Mouse (Mus musculus) spleen, adult 18-20 months (tissue): ENCODE data around the gene Zfp62.

Experiments
- DNase-seq, 2 experiments: peaks; one replicate each; pipeline ENCODE4 v3.0.0; 2022; ENCODE audit warnings: mixed read lengths in 2 of 2

Zfp62 gene

DNA sequence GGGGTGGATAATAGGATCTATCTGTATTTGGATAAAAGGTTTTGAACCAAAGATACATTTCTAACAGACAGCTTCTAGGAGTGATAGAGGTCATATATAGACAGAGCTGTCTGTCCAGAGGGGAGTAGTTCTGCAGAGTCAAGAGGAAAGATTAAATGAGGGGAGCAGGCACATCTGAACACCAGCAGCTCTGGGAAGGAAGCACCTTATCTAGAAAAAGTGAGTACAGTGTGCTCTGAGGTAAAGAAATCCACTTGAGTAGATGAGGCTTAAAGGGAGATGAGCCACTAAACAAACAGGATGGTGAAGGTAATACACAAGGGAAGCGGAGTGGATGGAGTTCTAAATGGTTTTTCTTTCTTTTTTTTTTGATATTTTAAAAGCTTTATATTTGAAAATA lies 4.4 kb downstream of the Zfp62 start:
- no peak for DNase-seq

GRCm38 (mm10) chr11:49212577-49212976 lies 9.5 kb downstream of the Zfp62 start:
- DNase-seq: no peak

- DNase-seq: no peak
Observed at GRCm38 (mm10) chr11:49213505-49213904, 10.4 kb downstream of the Zfp62 start.

DNA sequence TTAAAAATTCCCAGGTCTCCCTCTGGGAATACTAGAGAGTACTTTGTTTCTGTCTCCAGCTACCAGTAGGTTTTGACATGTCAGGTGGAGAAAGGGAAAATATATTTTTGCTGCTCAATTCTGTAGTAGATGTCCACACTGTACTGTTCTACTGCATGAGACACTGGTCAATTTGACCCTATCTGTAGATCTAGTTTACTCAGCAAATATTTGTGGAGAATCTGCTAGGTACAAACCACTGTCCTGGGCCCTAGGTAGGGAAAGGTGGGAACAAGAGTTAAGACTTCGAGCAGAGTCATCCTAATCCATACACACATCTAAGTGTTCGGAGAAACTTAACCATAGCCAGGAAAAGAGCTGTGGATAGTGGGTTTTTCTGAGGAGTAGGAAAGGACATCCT lies 16.2 kb downstream of the Zfp62 start:
- no peak for DNase-seq

GRCm38 (mm10) chr11:49224455-49224854 lies 21.4 kb downstream of the Zfp62 start:
- DNase-seq: no peak

DNA sequence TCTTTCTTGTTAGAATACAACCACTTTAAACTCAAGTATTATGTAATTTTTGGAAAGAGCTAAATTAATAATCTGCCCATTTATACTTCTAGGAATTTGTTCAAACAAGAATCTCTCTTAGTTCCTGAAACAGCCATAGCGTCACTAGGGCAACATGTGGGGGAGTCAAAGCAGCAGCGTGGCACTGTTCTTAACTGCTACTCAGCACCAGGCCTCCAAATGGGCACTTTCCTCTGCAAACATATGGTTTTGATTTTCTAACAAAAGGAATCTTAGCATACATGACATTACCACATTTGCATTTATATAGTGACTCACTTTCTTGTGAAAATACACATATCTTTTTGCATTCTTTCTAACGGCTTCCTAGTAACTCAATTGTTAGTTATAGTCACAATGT lies 29.7 kb downstream of the Zfp62 start:
- DNase-seq: no peak

DNA sequence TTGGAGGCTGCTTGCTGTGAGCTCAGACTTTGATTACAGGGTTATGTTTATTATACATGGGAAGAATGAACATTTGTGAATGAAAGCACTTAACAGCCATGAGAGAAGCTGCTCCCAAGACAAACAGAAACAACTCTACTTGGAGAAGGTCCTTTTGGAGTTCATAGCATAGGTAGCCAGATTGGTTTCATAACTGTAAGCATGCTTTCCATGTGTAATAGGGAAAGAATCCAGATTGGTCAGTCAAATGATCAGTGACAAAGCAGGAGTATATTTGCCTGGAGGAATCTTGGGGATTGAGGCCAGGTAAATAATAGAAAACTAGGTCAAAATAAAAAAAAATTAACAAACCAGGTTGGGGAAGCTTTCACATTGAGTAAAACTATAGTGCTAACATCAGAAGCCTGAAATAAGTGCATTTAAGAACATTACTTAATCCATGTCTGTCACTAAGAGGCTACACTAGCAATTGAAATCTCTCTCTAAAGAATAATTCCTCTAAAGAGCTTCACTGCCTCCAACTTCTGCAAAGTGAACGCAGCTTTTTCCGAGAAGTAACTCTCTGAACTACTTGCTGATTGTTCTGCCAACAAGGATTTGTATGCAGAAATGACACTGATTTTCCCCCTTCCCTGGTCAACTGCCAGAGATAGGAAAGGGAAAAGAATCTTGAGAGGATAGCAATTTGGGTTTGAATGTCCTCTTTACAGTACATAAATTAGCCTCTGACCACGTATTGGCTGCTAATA lies 32.5 kb downstream of the Zfp62 start:
- DNase-seq: no peak

GRCm38 (mm10) chr11:49236891-49237290 lies 33.8 kb downstream of the Zfp62 start:
- no peak for DNase-seq

- no peak for DNase-seq
Observed at GRCm38 (mm10) chr11:49237532-49237931, 34.4 kb downstream of the Zfp62 start.

DNA sequence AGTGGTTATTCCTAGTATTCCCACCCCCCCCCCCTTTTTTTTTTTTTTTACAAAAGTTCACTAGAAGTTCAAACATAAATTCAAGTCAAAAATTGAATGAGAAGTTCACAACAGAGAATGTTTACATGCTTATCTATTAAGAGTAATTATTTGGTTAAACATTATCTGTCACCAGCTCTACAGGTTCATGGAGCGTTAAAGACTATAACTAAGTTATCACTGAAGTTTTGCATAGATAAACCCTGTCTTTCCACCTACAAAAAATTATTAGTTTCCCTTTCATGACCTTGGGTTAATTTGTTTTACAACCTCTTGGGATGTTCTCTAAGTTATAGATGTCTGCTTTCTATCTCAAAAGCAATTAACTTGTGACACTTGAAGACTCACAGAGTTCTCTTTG lies 37.2 kb downstream of the Zfp62 start:
- no peak for DNase-seq

- DNase-seq: no peak
Observed at GRCm38 (mm10) chr11:49240874-49241273, 37.8 kb downstream of the Zfp62 start.

DNA sequence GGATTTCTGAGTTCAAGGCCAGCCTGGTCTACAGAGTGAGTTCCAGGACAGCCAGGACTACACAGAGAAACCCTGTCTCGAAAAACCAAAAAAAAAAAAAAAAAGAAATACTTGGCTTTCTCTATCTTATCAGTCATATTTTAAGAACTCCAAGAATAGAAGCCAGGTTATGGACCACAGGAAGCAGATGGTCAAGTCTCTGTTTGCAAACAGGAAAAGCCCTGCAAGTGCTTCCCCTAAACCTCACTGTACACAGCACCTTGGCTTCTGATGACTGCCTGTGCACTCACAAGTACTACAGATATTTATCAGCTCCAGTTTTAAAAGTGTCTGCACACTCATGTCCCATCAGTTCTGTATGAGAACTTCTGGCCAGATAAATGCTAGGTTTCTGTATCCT lies 38.4 kb downstream of the Zfp62 start:
- no peak for DNase-seq

DNA sequence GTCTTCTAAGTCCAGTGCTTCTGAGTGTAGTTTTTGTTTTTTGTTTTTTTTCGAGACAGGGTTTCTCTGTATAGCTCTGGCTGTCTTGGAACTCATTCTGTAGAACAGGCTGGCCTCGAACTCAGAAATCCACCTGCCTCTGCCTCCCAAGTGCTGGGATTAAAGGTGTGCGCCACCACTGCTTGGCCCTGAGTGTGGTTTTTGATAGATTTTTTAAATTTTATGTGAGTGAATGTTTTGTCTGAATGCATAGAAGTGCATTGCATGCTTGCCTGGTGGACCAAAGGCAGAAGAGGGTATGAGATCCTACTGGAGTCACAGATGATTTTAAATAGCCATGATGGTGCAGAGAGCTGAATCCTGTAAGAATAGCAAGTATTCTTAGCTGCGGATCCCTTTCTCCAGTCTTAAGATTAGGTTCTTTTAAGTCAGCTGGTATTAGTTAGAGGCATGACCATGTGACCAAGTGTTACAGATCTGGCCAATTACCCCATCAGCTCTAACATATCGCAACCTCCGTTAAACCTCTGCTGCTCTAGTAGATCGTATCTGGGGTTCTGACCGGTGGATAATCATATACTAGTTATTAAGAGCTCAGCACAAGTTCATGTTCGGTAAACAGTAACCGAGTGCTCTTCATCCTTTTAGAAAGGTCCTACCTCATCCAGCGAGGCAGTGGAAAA lies 40.0 kb downstream of the Zfp62 start:
- no peak for DNase-seq

- DNase-seq: peak; percentile 92 to 95
Observed at GRCm38 (mm10) chr11:49243727-49244594, 40.9 kb downstream of the Zfp62 start, which contains the start of gene Mgat1. Gene Mgat1 (plus strand): TSS chr11:49244191.

- DNase-seq: no peak
Observed at GRCm38 (mm10) chr11:49244595-49244930, 41.5 kb downstream of the Zfp62 start.

DNA sequence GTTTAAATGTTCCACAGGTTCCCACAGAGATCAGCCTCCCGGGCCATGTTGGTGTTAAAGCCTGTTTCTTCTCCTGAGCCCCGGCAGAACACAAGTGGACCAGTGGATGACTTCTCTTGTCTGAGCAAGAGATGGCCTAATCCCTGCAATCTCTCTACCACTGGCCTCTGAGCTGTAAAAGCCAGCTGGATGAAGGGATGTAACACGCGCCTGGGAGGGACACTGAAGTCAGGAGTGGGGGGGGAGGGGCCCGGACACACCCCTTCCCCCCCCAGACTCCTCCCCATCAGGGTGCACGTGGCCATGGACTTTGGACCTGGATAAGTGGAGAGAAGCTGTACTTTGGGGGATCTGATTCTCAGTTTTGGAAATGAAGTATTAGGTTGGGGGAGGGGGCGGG lies 42.1 kb downstream of the Zfp62 start:
- DNase-seq: peak in 1 of 2 experiments; percentile 38

GRCm38 (mm10) chr11:49245634-49246415 lies 42.7 kb downstream of the Zfp62 start:
- no peak for DNase-seq

DNA sequence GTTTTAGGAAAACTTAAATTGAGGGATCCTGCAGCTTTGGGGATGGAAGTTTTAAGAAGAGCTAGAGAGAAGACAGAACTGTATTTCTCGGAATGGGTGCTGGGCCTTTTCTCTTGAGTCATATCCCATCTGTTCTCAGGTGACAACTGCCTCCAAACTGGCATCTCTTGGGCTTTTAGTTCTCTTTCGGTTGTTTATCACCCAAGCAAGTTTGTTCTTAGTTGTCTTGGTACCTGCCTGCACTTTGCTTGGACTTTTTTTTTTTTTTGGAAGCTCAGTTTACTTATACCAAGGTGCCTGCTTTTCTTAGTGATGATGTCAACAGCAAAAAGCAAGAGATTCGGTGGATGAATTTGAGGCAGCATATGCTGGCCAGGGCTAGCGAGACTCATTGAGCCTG lies 43.4 kb downstream of the Zfp62 start:
- DNase-seq: no peak

GRCm38 (mm10) chr11:49247255-49247654 lies 44.2 kb downstream of the Zfp62 start:
- DNase-seq: peak in 1 of 2 experiments; percentile 38

DNA sequence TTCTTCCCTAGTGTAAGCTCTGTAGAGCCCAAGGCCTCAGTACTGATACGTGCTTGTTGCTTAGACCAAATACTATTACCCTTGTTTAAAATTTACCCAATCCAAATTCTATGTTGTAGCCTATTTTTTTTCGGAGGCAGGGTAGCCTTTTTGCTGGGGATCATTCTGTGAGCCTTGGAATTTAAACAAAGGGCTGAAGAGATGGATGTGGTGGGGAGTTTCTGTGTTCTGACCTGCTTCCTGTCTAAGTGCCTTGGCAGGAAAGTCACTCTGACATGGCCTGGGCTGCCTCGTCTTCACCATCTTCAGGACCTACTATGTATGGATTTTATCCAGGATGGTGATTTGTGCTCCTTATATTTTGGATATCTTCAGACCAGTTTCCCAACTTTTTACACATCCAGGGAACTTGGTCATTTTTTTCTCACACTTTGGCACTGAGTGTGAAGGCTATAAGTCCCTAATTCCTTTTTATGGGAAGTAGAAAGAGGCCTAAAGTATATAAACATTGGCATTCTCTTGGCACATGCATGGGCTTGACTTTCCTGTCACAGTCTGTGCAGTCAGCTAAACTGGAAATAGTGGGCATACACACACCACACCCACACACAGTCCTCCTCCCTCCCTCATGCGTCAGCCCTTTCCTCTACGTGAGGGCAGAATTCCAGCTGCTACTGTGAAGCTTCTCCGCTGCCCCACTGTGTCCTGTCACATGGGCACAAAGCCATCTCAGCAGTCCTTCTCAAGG lies 45.3 kb downstream of the Zfp62 start:
- peak; percentile 40 to 46 for DNase-seq

GRCm38 (mm10) chr11:49248974-49249700 lies 46.0 kb downstream of the Zfp62 start:
- peak in 1 of 2 experiments; percentile 39 for DNase-seq
